Mouse (Mus musculus) left cerebral cortex, adult 18-20 months (tissue): Measurements from ENCODE around the gene Rbm14. TPM values are rescaled to one million over a fixed set of nuclear protein-coding genes. Genes with fewer than 3 reads are reported as not detected.
A peak's percentile ranks its signal among the peaks of the same experiment; 100 is the strongest.
"Not testable (repeated sequence)": the region's sequence is repeated elsewhere in the genome, so short reads cannot be mapped to it uniquely, and the experiment has no call there.

ENCODE experiments used
- DNase-seq, 2 experiments: peaks; one replicate each; pipeline ENCODE4 v3.0.0; 2021 to 2022; ENCODE audit warnings: low spot score in 2 of 2, mixed read lengths in 1 of 2
- total RNA-seq, 2 experiments: library from RNA; stranded (reverse); gene quantifications; 2 replicates each; pipeline ENCODE4 v1.2.3; 2021

Rbm14 gene
- total RNA-seq, 2 experiments from 2014 or later, result 37.6 to 60.4 TPM

DNA sequence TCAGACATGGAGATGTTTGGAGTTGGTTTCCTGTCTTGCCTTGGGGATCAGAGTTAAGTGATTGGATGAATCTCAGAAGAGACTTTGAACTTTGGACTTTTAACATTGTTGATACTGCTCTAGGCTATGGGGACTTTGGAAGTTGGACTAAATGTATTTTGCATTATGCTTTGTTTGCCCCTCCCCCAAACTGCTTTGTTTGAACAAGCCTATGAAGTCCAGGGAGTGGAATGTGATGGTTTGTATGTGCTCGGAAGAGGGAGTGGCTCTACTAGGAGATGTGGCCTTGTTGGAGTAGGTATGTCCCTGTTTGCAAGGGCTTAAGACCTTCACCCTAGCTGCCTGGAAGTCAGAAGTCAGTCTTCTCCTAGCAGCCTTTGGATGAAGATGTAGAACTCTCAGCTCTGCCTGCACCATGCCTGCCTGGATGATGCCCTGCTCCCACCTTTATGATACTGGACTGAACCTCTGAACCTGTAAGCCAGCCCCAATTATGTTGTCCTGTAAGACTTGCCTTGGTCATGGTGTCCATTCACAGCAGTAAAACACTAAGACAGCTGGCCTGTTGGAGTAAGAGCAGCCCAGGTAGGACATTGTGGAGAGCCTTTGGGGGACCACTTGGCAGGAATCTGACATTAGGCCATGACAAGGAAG, 5.9 kb upstream of the Rbm14 start:
- no peak for DNase-seq

- no peak for DNase-seq
These were observed 1.6 kb upstream of the Rbm14 start for GRCm38 (mm10) chr19:4813015-4813414.

- DNase-seq, result not testable (repeated sequence)
These were observed 1.0 kb upstream of the Rbm14 start for GRCm38 (mm10) chr19:4812334-4812949.

GRCm38 (mm10) chr19:4811909-4812242, 442 bp upstream of the Rbm14 start:
- DNase-seq, result no peak

DNA sequence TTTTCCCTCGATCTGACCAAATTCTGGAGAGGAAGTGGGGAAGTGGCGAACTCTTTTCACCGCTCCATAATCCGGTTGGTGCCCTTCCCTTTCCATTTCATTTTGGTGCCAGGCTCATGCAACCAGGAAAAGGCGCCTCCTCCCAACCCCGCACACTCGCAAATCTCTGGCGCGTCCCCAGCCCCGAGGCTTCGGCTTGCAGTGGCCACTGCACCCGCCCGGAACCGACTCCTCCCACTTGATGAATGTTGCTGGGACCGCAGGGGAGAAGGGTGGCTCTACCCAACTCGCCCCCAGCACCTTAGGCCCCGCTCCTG, 730 bp downstream of the Rbm14 start:
- no peak for DNase-seq

DNA sequence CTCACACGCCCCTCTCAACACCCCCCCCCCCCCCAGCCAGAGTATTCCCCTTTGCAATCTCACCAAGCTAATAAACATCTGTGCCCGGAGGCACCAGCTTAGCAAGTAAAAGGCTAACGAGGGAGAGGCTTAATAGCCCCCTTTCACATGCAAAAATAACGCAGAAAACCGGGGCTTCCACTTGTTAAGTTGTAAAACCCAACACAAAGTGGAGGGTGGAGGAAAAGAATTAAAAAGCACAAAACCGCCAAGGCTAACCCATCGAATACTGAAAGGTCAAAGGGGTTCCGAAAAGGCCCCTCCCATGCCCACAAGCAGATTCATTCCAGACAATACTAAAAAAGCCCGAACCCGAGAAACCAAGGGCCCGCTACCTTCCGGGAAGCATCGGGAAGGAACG, 1.1 kb downstream of the Rbm14 start:
- DNase-seq, result no peak

GRCm38 (mm10) chr19:4803283-4803682, 8.2 kb downstream of the Rbm14 start:
- DNase-seq, result no peak

DNA sequence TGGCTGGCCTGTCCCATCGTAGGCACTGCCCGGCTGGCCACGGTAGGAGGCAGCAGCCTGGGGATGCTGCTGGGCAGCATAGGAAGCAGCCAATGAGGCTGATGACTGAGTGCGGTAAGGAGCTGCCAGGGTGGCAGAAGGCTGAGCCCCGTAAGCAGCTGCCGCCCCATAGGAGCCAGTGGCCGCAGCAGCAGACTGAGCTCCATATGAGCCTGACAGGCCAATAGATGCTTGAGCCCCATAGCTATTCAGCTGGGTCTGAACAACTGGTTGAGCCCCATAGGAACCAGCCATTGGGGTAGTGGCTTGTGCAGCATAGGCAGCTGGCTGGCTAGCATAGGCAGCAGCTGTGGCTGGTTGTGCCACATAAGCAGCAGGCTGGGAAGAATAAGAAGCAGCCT, 8.7 kb downstream of the Rbm14 start:
- DNase-seq, result no peak

DNA sequence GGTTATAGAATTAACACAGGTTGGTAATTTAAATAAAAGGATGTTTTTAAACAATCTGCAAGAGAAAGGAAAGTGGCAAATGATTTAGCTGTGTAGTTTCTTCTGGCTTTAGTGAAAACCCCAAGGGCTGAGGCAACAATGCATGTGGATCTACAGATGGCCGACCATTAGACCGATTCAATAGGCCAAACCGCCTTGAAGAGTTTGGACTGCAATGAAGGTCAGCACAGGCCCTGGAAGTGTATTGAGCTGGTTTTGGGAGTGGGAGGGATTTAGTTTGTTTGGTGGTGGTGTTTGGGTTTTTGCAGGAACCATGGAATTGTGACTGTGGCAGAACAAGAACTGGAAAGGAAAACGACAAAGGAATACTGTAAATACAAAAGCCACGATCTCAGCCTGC, 12.4 kb downstream of the Rbm14 start:
- no peak for DNase-seq

DNA sequence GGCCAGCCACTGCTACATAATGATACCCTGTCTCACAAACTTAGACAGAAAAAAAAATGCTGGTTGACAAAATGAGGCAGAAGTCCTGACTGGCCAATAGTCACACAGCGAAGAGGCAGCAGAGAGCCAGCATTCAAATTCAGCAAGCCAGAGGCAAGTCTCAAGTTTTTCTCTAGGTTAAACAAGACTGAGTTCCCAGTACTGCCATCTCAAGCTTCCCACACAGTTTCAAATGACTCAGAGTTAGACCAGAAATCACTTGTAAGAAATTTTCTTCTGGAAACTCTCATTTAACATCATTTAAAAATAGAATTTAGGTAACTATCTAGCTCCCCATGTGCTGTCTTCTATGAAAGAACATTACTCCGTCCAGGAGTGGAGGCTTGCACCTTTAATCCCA, 13.6 kb downstream of the Rbm14 start:
- no peak for DNase-seq

- DNase-seq, result no peak
These were observed 15.5 kb downstream of the Rbm14 start for GRCm38 (mm10) chr19:4795929-4796328.

DNA sequence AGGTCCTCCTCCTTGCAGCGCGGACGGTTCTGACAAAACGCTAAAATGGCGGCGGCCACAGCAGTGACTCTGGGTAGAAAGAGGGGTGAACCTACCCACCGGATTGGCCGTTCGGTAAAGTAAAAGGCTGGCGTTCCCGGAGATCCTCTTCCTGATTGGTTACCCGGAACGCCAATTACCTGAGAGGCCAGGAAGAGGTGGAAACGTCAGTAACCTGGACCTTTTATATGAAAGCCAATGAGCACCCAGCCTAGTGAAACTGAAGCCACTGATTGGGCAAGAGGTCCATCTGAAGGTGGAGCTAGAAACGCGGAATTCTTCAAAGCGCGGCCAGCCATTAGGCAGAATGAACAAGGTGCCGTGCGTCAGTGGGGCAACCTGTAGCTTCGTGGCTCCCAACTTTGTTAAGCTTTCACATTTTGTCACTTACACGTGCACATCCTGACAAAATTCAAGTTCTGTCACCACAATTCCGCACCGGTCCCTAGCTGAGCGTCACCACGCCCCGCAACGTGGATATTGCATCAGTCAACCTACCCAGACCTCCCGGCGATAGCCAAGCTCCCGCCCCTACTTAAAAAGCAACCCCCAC, 17.5 kb downstream of the Rbm14 start, which contains the start of gene Rbm4:
Rbm4 (minus strand) TSS at position 71 of the 592 bp plus-strand sequence.
- DNase-seq, result peak; percentile 98

DNA sequence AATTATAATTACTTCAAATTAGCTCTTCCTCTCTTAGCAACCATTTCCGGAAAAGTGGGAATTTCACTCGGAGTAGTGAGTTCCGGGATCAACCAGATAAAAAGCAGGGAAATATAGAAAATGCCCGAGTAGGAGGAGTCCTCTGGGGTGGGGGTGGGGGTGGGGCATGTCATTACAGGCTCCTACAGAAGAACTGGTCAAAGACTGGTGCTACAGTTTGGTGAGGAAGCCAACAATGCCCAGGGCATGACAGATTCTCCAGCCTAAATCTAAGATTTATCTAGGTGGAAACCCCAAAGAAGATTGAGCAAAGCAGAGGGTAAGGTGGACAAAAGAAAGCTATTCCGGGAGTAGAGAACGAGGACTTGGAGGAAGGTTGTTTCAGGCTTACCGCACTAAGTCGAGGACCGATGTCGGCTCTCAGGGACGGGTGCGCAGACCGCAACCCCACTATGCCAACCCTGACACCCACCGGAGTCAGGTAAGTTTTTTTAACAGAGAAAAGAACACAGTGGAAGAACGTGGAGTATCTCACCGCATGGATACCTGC, 18.1 kb downstream of the Rbm14 start:
- DNase-seq, result no peak

- no peak for DNase-seq
These were observed 25.1 kb downstream of the Rbm14 start for GRCm38 (mm10) chr19:4786313-4786712.

DNA sequence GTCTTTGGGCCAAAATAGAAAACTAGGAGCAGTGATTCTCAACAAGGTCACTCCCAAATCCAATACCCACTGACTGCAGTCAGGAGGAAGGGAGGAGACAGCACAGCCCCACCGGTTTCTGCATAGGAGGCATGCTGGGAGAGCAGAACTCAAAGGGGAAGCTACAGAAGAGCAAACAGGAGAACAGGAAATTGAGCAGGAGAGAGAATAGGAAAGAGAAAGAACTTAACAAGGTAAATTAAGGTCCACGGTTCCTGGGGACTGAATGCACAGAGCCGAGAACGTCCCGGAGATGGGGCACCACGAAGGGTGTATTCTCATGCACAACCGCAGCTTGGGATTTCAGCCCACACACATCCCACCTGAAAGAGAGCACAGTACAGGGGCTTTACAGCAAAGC, 26.2 kb downstream of the Rbm14 start:
- no peak for DNase-seq

GRCm38 (mm10) chr19:4782891-4783290, 28.5 kb downstream of the Rbm14 start:
- DNase-seq, result no peak

DNA sequence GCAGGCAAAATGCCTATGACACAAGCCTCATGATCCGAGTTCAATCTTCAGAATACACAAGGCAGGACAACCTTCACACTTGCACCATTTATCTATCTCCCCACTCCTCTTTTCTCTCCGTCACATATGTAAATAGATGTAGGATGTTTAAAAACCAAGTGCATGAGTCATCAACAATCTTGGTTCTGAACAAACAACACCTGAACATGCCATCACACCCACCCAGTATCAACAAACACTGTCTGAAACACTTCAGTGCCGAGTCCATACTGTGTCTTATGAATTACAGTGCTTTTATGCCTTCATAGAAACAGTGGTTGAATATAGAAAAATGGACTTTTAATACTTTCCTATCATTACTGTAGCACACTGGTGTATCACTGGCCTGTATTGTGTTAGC, 38.6 kb downstream of the Rbm14 start:
- no peak for DNase-seq

- no peak for DNase-seq
These were observed 43.8 kb downstream of the Rbm14 start for GRCm38 (mm10) chr19:4767507-4768148.

GRCm38 (mm10) chr19:4762876-4763275, 48.6 kb downstream of the Rbm14 start:
- no peak for DNase-seq

- DNase-seq, result not testable (repeated sequence)
These were observed 50.9 kb downstream of the Rbm14 start for GRCm38 (mm10) chr19:4760544-4760943.

GRCm38 (mm10) chr19:4756921-4757320, 54.5 kb downstream of the Rbm14 start:
- DNase-seq, result no peak
